Mouse (Mus musculus): ENCODE data around the gene 2310046K23Rik. TPM values are rescaled to one million over a fixed set of nuclear protein-coding genes. Genes with fewer than 3 reads are reported as not detected.

Gene 2310046K23Rik
- total RNA-seq, 2 experiments from 2014 or later, result not detected

Other genes starting within 250 kb of the 2310046K23Rik start
- gene Sprr2a3, start 249.1 kb downstream of the 2310046K23Rik start, total RNA-seq (2021), result not detected
- gene Sprr2b, start 217.9 kb downstream of the 2310046K23Rik start, total RNA-seq (2021), result not detected
- gene Sprr2d, start 195.4 kb downstream of the 2310046K23Rik start, total RNA-seq (2021), result not detected
- not detected for gene Sprr2e, start 182.4 kb downstream of the 2310046K23Rik start, total RNA-seq (2021)
- not detected for gene Sprr2f, start 169.3 kb downstream of the 2310046K23Rik start, total RNA-seq (2021)
- gene Sprr2h, start 148.8 kb downstream of the 2310046K23Rik start, total RNA-seq (2021), result not detected
- gene Sprr2i, start 126.5 kb downstream of the 2310046K23Rik start, total RNA-seq (2021), result not detected
- gene Sprr2j-ps, start 116.4 kb downstream of the 2310046K23Rik start, total RNA-seq (2021), result not detected
- gene Gm9774, start 105.1 kb downstream of the 2310046K23Rik start, total RNA-seq (2021), result 1 to 10 TPM; 3.1 to 5.0 TPM
- not detected for gene Sprr2k, start 101.9 kb downstream of the 2310046K23Rik start, total RNA-seq (2021)
- not detected for gene Sprr1b, start 95.7 kb downstream of the 2310046K23Rik start, total RNA-seq (2021)
- not detected for gene Sprr3, start 75.8 kb downstream of the 2310046K23Rik start, total RNA-seq (2021)
- not detected for gene Sprr1a, start 48.6 kb downstream of the 2310046K23Rik start, total RNA-seq (2021)
- not detected for gene Sprr4, start 34.0 kb downstream of the 2310046K23Rik start, total RNA-seq (2021)
- not detected for gene Ivl, start 39.2 kb upstream of the 2310046K23Rik start, total RNA-seq (2021)
- gene Smcp, start 54.5 kb upstream of the 2310046K23Rik start, total RNA-seq (2021), result not detected
- not detected for gene 2210017I01Rik, start 73.0 kb upstream of the 2310046K23Rik start, total RNA-seq (2021)
- not detected for gene Lce6a, start 87.1 kb upstream of the 2310046K23Rik start, total RNA-seq (2021)
- not detected for gene Lce1a1, start 113.8 kb upstream of the 2310046K23Rik start, total RNA-seq (2021)
- gene Lce1b, start 122.4 kb upstream of the 2310046K23Rik start, total RNA-seq (2021), result not detected
- not detected for gene Lce1a2, start 135.8 kb upstream of the 2310046K23Rik start, total RNA-seq (2021)
- gene Lce1c, start 144.7 kb upstream of the 2310046K23Rik start, total RNA-seq (2021), result not detected
- not detected for gene Lce1d, start 152.7 kb upstream of the 2310046K23Rik start, total RNA-seq (2021)
- not detected for gene Lce1e, start 174.6 kb upstream of the 2310046K23Rik start, total RNA-seq (2021)
- gene Lce1f, start 185.8 kb upstream of the 2310046K23Rik start, total RNA-seq (2021), result not detected
- gene Gm38119, start 204.6 kb upstream of the 2310046K23Rik start, total RNA-seq (2021), result not detected
- gene Lce1g, start 217.8 kb upstream of the 2310046K23Rik start, total RNA-seq (2021), result not detected
- gene Lce1h, start 230.6 kb upstream of the 2310046K23Rik start, total RNA-seq (2021), result not detected
- gene Lce1i, start 244.4 kb upstream of the 2310046K23Rik start, total RNA-seq (2021), result not detected

All from heart, postnatal 14 days (tissue).